Mouse (Mus musculus) CD4-positive, CD25-positive, alpha-beta regulatory T cell, adult 2 months (primary cell): ENCODE measurements around the gene Cops7b.

ENCODE experiments used
- DNase-seq: peaks from one replicate; pipeline ENCODE4 v3.0.0-alpha.2; 2012; ENCODE audit warnings: low read depth, low spot score

The Cops7b gene

GRCm38 (mm10) chr1:86596512-86596911 is 13.8 kb downstream of the Cops7b start:
- DNase-seq = no peak

GRCm38 (mm10) chr1:86598516-86598915 is 15.8 kb downstream of the Cops7b start:
- peak; percentile 54 for DNase-seq

GRCm38 (mm10) chr1:86600117-86600516 is 17.4 kb downstream of the Cops7b start:
- DNase-seq = no peak

- no peak for DNase-seq
Measured at GRCm38 (mm10) chr1:86610954-86611353, 28.2 kb downstream of the Cops7b start.

DNA sequence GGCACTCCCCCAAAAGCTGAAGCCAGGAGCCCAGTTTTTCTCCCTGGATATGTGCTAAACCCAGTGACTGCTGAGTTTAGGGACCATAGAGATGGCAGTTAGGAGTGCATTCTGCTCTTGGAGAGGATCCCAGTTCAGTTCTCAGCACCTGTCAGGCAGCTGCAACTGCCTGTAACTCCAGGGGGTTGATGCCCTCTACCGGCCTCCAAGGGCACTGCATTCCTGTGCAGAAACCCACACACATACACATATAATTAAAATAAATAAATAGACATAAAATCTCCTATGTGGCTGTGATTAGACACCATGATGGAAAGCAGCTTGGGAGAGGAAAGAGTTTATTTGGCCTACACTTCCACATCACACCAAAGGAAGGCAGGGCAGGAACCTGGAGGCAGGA is 29.4 kb downstream of the Cops7b start:
- DNase-seq = no peak

- DNase-seq = peak; percentile 39
Measured at GRCm38 (mm10) chr1:86614269-86614668, 31.6 kb downstream of the Cops7b start.

DNA sequence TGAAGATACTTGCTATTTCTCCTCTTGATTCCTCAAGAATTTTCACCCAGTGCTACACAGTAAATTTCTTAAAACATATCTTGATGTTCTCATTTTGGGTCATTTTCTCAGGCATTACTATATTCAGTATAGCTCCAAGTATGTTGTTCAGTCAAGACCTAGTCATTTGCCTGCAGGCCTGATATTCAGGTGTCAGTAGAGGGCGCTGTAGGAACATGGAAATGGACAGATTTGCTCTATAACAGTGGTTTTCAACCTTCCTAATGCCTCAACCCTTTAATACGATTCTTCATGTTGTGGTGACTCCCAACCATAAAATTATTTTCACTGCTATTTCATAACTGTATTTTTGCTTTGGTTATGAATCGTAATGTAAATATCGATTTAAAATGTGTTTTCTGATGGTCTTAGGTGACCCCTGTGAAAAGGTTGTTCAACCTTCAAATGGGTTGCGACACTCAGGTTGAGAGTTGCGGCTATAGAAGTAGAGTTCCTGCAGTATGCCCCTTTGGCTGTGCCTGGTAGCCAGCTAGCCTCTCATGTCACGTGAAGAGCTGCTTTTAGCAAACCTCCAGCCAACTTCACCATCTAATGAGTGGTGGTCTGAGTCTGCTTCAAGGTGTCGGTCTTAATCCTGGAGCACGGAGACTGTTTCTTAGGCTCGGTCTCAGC is 35.9 kb downstream of the Cops7b start:
- peak; percentile 72 for DNase-seq

DNA sequence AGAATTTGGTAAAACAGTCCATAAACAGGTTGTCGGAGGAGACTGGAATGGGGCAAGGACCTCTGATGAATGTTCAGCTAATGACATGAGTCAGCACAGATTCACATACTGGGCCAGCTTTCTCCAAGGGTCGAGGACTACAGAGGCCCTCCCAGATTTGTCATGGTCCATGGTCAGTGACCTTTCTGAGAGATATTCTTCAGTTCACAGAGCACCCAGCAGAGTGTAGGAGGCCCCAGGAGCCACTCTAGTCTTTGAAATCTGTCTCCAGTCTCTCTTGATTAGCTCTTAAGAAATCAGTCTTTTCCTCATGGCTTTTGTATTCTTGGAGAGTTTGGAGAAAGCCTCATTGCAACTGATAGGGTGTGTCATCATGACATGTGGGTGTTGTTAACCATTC is 39.6 kb downstream of the Cops7b start:
- DNase-seq = no peak

DNA sequence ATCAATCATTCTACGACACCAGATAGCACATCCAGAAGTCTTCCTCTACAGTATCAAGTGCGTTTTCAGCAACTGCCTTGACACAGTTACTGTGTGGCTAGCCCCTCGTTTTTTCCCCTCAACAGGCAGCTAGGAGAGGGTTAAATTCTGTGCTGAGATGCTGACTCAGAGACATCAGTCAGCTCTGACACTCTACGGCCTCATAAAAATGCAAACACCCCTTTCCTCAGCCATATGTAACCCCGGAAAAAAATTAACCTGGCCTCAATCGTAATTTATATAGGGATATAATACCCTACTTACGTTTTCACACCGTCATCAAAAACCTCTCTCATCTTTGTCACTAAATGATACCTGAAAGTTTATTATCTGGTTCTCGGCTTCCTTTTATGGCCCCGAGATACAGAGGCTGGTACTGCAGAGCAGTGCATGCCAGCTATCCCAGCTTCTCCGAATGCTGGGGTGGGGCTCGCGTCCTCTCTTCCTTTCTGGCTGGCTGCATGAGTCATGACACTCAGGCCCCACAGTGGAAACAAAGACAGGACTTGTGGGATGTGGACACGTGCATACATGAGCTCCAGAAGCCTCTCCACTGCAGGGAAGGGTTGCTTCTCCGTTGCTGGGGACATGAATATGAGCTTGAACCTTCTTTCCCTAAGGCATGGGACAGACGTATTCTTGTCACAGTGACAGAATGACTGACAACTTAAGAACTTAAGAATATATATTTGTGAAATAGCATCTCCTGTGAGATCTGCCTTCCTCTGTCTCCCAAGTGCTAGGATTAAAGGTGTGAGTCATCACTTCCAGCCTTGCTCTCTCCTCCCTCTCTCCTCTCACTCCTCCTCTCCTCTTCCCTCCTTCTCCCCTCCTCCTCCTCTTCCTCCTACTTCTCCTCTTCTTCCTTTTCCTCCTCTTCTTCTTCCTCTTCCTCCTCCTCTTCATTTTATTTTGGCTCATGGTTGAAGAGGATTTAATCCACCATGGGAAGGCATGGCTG is 40.6 kb downstream of the Cops7b start:
- DNase-seq = no peak

DNA sequence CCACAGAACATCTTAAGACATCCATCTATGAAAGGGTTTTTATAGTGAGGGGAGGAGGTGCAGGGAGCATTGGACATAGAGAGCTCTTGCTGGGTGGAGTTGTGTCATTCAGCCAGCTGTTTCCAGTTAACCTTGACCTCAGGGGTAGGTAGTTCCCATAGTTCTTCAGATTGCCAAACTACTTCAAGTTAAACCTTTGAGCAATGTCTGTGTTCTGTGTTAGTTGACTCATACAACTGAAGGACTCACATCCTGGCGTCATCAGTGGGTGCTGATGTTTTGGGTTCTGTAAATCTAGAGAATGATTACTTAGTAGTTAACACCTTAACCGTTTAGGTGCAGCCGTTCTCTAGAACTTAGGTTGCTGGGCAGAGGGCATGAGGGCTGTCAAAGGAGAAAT is 45.6 kb downstream of the Cops7b start:
- no peak for DNase-seq

DNA sequence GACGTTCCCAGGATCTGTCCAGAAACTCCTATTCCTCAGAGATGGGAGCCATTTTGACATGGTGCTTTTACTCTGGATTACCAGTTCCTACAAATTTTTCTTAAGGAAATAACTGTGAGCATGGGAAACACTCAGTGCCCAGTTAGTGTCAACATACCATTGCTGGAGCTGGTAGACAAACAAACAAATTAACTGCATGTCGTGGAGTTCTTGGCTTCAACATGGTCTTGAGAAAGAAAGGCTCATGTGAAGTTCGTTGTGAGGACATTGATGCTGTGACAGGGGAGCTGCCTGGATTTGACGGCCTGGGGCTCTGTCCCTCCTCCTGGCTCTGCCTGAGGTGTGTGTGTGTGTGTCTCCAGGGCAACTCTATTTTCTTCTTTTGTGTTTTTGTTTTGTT is 47.2 kb downstream of the Cops7b start:
- DNase-seq = no peak

GRCm38 (mm10) chr1:86630527-86630926 is 47.8 kb downstream of the Cops7b start:
- no peak for DNase-seq

GRCm38 (mm10) chr1:86632732-86633380 is 50.2 kb downstream of the Cops7b start:
- DNase-seq = no peak

GRCm38 (mm10) chr1:86633434-86633833 is 50.7 kb downstream of the Cops7b start:
- no peak for DNase-seq

- DNase-seq = no peak
Measured at GRCm38 (mm10) chr1:86633840-86634750, 51.4 kb downstream of the Cops7b start.

- no peak for DNase-seq
Measured at GRCm38 (mm10) chr1:86634751-86635359, 52.2 kb downstream of the Cops7b start.

GRCm38 (mm10) chr1:86643101-86643809 is 60.6 kb downstream of the Cops7b start:
- peak; percentile 46 for DNase-seq

DNA sequence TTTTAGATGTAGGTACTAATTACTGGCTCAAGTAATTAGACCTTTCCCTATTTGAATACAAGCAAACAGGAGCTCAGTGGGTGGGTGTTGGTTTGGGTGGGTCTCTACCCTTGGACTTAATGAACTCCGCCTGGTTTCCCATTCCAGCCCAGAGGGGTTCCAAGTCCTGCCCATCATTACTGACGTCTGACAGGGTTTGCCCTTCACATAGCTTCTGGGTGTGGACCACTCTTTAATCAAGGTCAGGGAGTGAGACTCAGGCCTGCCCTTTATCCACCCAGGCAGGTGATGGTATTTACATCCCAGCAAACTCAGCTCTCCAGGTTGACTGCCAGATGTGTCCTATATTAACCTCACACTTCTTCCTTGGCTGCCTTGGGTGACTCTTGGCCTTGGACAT is 64.8 kb downstream of the Cops7b start:
- DNase-seq = no peak

DNA sequence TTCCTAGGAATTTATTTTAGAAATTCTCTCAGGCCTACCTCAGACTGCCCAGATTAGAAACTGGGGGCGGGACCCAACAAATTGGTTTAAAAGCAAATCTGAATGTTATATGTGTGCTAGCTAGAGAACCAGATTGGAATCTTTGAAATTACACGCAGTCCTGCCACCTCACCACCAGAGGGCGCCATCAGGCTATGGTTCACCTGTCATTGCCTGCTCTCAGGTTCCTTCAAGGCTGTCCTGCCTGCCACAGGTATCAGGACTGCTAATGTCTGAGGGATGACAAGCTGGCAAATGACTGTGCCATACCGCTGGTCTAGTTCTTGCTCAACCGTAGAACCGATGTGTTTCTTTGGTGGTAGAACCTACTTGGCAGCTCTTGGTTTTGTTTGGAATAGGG is 67.6 kb downstream of the Cops7b start:
- DNase-seq = peak; percentile 77

GRCm38 (mm10) chr1:86652675-86653074 is 70.0 kb downstream of the Cops7b start:
- no peak for DNase-seq
